Mouse (Mus musculus): ENCODE measurements around the gene Glp2r. TPM values are rescaled to one million over a fixed set of nuclear protein-coding genes. Genes with fewer than 3 reads are reported as not detected.

Glp2r gene
- polyA plus RNA-seq (2015; fragmentation: Nextera tagmentation; extraction: Ambion mirVana): 1.1 and 1.6 TPM in 2 replicates

DNA sequence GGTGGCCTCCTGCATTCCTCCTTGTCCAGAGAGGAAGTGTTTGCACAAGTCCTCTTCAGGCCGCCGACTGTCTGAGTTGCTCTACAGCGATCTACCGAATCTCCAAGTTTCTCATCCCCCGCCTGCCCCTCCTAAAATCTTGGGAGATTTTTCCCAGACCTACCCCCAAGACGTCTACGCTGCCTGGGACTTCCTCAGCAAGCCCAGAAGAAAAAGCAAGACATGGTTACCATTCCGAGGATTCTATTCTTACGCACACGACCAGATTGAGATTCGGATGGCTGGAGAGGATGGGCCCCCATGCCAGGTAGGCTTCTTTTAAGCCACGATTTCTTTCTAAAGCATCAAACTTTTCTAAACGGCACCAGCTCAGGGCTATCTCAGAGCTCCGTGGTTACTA is at the start of gene Glp2r:
Gene Glp2r, minus strand, starts transcription at position 101 of the 400 bp plus-strand sequence.
- no peak within 1 kb of the TSS for H3K4me2 ChIP-seq
- H3K9me3 ChIP-seq: no peaks in the 10 kb centered on the region
- WGBS: 61% methylated on average over 14 of the region's 14 CpGs
- H3K4me3 ChIP-seq (replicated peaks): no peak within 1 kb of the TSS
- no peaks in the 10 kb centered on the region for H3K4me1 ChIP-seq
- H3K9ac ChIP-seq: no peak within 1 kb of the TSS
- no peaks in the 10 kb centered on the region; the same call in 1 of the 2 replicates for H3K27me3 ChIP-seq (replicated peaks)
- no peaks in the 10 kb centered on the region for H3K36me3 ChIP-seq
- ATAC-seq (ENCODE audit: insufficient read depth, low FRiP score, low read depth): no peak
- H3K27ac ChIP-seq: no peak within 1 kb of the TSS

- no peaks in the 10 kb centered on the region for H3K4me1 ChIP-seq
- H3K27ac ChIP-seq: no peak overlapping the region
- no peak overlapping the region for H3K9ac ChIP-seq
- WGBS: 26% methylated on average over 4 of the region's 4 CpGs
- no peak for ATAC-seq (ENCODE audit: insufficient read depth, low FRiP score, low read depth)
- H3K4me2 ChIP-seq: no peak overlapping the region
- no peaks in the 10 kb centered on the region for H3K36me3 ChIP-seq
- no peaks in the 10 kb centered on the region for H3K9me3 ChIP-seq
- no peak overlapping the region for H3K4me3 ChIP-seq (replicated peaks)
- H3K27me3 ChIP-seq (replicated peaks): no peaks in the 10 kb centered on the region
Measured at GRCm38 (mm10) chr11:67820221-67820620, 49.3 kb upstream of the Glp2r start.

DNA sequence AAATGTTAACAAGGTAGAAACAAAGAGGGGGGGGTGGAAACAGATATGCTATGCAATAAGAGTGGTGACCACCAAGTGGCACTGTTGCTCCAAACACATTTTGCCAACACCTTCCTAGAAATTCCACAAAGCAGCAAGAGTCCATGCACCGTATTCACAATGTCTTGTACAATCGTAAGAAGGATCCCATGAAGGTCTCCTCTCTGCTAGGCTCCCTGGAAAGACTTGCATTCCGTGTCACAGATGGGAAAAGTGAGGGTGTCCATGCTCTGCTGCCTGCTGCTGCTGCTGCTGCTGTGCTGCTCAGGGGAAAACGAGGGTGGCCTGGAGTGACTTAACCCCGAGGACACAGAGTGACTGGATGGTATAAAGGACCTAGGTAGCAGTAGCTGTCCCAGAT is 48.7 kb upstream of the Glp2r start:
- 11% methylated on average over 5 of the region's 5 CpGs for WGBS
- no peaks in the 10 kb centered on the region for H3K27me3 ChIP-seq (replicated peaks)
- peak overlapping the region; percentile 34; the same call in 1 of the 2 replicates for H3K4me2 ChIP-seq
- no peaks in the 10 kb centered on the region for H3K36me3 ChIP-seq
- no peak overlapping the region for H3K9ac ChIP-seq
- H3K9me3 ChIP-seq: no peaks in the 10 kb centered on the region
- H3K27ac ChIP-seq: no peak overlapping the region
- H3K4me1 ChIP-seq: no peaks in the 10 kb centered on the region
- H3K4me3 ChIP-seq (replicated peaks): no peak overlapping the region; the same call in 1 of the 2 replicates
- ATAC-seq (ENCODE audit: insufficient read depth, low FRiP score, low read depth): no peak

DNA sequence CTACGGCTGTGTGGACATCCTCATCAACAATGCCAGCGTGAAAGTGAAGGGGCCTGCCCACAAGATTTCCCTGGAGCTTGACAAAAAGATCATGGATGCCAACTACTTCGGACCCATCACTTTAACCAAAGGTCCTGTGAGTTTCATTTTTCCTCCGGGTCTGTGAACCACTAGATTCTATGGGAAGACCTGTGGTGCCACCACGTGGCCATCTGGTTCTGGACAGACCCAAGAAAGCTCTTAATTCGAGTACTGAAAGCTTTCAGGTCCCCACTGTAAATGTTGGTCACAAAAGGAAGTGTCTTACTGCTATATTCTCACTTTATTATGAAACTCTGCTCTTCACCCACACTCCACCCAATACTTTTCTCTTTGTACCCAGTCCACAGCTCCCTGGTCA is 40.6 kb upstream of the Glp2r start:
- Histone ChIP-seq H3K27ac (no peak overlapping the region), H3K4me1 (no peaks in the 10 kb centered on the region), H3K36me3 (no peaks in the 10 kb centered on the region), H3K27me3 (replicated peaks) (no peaks in the 10 kb centered on the region), H3K4me3 (replicated peaks) (no peak overlapping the region), H3K4me2 (no peak overlapping the region), H3K9me3 (no peaks in the 10 kb centered on the region), H3K9ac (no peak overlapping the region)
- WGBS: 74% methylated on average over 6 of the region's 6 CpGs
- ATAC-seq (ENCODE audit: insufficient read depth, low FRiP score, low read depth): no peak

- 77% methylated on average over 5 of the region's 5 CpGs for WGBS
- Histone ChIP-seq H3K4me2 (no peak overlapping the region), H3K27ac (no peak overlapping the region), H3K36me3 (no peaks in the 10 kb centered on the region), H3K27me3 (replicated peaks) (no peaks in the 10 kb centered on the region), H3K9me3 (no peaks in the 10 kb centered on the region), H3K4me1 (no peaks in the 10 kb centered on the region), H3K9ac (no peak overlapping the region), H3K4me3 (replicated peaks) (no peak overlapping the region)
- no peak for ATAC-seq (ENCODE audit: insufficient read depth, low FRiP score, low read depth)
Measured at GRCm38 (mm10) chr11:67808051-67808450, 37.1 kb upstream of the Glp2r start.

DNA sequence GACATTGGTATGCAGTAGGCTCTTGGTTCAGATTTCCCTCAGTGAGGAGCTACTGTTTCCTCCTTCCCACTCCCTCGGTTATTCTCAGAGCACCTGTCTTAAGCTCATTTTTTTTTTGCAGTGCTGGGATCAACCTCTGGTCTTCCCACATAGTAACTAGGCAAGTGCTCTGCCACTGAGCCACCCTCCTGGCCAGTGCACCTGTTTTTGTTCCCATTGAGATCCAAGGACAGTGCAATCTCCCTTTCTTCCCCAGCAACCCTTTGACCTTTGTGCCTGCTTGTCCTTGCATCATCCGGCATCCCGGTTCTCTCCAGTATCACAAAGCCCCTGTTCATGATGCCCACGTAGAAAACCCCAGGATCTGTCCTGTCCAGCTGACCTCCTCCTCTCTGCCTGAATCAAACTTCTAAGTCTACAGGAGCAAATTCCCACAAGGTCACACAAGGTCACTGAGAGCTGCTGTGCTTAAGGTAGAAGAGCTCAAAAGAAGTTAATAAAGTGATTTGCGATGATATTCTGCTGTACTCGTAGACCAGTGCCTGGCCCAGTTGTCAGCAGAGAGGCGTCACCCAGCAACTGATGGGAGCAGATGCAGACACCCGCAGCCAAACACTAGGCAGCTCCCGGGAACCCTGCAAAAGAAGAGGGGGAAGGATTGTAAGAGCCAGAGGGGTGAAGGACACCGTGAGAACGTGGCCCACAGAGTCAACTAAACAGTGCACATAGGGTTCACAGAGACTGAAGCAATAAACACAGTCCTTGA is 36.1 kb upstream of the Glp2r start:
- Histone ChIP-seq H3K9ac (no peak overlapping the region), H3K36me3 (no peaks in the 10 kb centered on the region), H3K27ac (no peak overlapping the region), H3K4me1 (no peaks in the 10 kb centered on the region), H3K27me3 (replicated peaks) (no peaks in the 10 kb centered on the region), H3K4me2 (no peak overlapping the region), H3K4me3 (replicated peaks) (no peak overlapping the region), H3K9me3 (no peaks in the 10 kb centered on the region)
- no peak for ATAC-seq (ENCODE audit: insufficient read depth, low FRiP score, low read depth)
- WGBS: 77% methylated on average over 11 of the region's 11 CpGs

DNA sequence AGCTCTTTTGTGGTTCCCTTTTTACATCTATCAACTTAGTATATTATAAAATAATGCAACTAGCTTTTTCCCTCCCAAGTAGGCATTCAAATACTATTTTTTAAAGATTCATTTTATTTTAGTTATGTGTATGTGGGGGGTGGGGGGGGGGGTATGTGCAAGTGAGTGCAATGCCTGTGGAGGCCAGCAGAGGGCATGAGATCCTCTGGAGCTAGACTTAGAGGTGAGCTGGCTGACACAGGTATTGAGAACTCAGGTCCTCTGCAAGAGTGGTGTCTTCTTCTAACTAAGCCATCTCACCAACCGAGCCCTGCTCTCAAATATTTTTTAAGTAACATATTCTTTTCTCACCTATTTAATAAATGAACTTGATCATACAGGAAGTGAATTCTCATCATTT is 34.6 kb upstream of the Glp2r start:
- Histone ChIP-seq H3K9ac (no peak overlapping the region), H3K27me3 (replicated peaks) (no peaks in the 10 kb centered on the region), H3K27ac (no peak overlapping the region), H3K4me3 (replicated peaks) (no peak overlapping the region), H3K36me3 (no peaks in the 10 kb centered on the region), H3K9me3 (no peaks in the 10 kb centered on the region), H3K4me2 (no peak overlapping the region), H3K4me1 (no peaks in the 10 kb centered on the region)
- ATAC-seq (ENCODE audit: insufficient read depth, low FRiP score, low read depth): no peak
- 97% methylated on average over 1 of the region's 1 CpGs for WGBS

DNA sequence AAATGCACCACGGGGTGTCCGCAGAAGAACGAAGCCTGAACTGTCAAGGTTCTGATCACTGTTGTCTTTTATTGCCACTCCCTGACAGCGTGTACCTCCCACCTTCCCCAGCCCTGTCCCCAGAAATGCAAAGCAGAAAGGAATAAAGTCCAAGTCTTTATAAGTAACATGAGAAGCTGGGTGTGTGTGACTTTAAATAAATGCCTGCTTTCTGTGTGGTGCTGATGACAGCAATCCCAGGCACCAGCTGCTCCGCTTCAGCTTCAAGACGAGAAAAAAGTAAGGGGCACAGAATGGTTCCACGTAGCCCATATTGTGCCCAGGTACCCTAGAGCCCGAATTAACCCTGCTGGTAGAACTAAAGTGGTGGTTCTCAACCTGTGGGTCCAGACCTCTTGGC is 30.2 kb upstream of the Glp2r start:
- H3K9ac ChIP-seq: no peak overlapping the region
- no peak for ATAC-seq (ENCODE audit: insufficient read depth, low FRiP score, low read depth)

GRCm38 (mm10) chr11:67800130-67800723 is 29.3 kb upstream of the Glp2r start:
- H3K27ac ChIP-seq: no peak overlapping the region
- H3K9me3 ChIP-seq: no peaks in the 10 kb centered on the region
- no peak for ATAC-seq (ENCODE audit: insufficient read depth, low FRiP score, low read depth)
- H3K9ac ChIP-seq: no peak overlapping the region
- H3K36me3 ChIP-seq: no peaks in the 10 kb centered on the region
- no peak overlapping the region for H3K4me3 ChIP-seq (replicated peaks)
- H3K4me2 ChIP-seq: no peak overlapping the region
- H3K27me3 ChIP-seq (replicated peaks): no peaks in the 10 kb centered on the region
- H3K4me1 ChIP-seq: no peaks in the 10 kb centered on the region

More for the DNA sequence above, 30.2 kb upstream of the Glp2r start:
- no peaks in the 10 kb centered on the region for H3K4me1 ChIP-seq
- no peak overlapping the region for H3K4me2 ChIP-seq
- H3K27ac ChIP-seq: no peak overlapping the region
- H3K27me3 ChIP-seq (replicated peaks): no peaks in the 10 kb centered on the region
- no peak overlapping the region for H3K4me3 ChIP-seq (replicated peaks)
- no peaks in the 10 kb centered on the region for H3K36me3 ChIP-seq
- H3K9me3 ChIP-seq: no peaks in the 10 kb centered on the region
- WGBS: 55% methylated on average over 8 of the region's 8 CpGs

DNA sequence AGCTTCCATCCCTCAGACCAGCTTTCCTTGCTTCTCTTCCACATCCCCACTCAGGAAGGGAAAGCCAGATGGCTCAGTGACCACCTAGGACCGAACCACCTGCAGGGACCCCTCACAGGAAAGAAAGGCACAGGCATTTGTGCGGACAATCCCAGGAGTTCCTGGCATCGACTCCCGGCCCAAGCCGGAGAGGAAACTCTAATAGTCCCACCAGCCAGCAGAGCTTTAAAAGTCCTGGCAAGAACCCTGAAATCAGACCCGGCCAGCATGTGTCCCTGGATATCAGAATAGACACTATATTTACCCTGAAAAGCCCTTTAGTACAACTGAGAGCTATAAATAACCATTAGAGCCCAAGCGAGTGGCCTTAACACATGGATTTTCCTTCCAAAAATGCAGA is 27.0 kb upstream of the Glp2r start, which contains the start of gene Dhrs7c:
Gene Dhrs7c, plus strand, starts transcription at position 257 of the 400 bp plus-strand sequence.
- H3K9ac ChIP-seq: no peak within 1 kb of the TSS
- no peak within 1 kb of the TSS for H3K4me3 ChIP-seq (replicated peaks)
- H3K27ac ChIP-seq: no peak within 1 kb of the TSS
- ATAC-seq (ENCODE audit: insufficient read depth, low FRiP score, low read depth): no peak
- no peaks in the 10 kb centered on the region for H3K4me1 ChIP-seq
- H3K27me3 ChIP-seq (replicated peaks): no peaks in the 10 kb centered on the region
- H3K9me3 ChIP-seq: no peaks in the 10 kb centered on the region
- 71% methylated on average over 7 of the region's 7 CpGs for WGBS
- no peak within 1 kb of the TSS for H3K4me2 ChIP-seq
- H3K36me3 ChIP-seq: no peaks in the 10 kb centered on the region

DNA sequence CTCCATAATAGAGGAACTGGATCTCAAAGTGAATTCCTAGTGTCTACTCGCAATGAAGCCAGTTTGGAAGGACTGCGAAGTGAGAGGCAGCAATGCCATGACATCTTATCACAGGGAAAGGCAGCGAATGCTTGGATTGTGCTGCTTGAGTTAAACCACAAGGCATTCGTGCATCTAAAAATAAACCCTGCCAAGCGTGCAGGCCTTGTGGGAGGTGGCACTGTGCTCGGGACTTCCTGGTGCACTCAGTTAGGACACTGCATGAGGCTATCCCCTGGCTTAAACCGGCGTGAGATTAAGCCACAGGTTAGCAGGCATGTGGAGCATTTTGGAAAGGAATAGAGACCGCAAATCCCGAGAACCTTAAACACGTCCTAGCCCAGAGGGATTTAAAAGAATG is 19.2 kb upstream of the Glp2r start:
- no peak overlapping the region for H3K4me3 ChIP-seq (replicated peaks)
- H3K9ac ChIP-seq: no peak overlapping the region
- no peaks in the 10 kb centered on the region for H3K4me1 ChIP-seq
- no peaks in the 10 kb centered on the region for H3K36me3 ChIP-seq
- 73% methylated on average over 11 of the region's 11 CpGs for WGBS
- H3K9me3 ChIP-seq: no peaks in the 10 kb centered on the region
- no peak overlapping the region for H3K4me2 ChIP-seq
- no peaks in the 10 kb centered on the region for H3K27me3 ChIP-seq (replicated peaks)
- ATAC-seq (ENCODE audit: insufficient read depth, low FRiP score, low read depth): no peak
- no peak overlapping the region for H3K27ac ChIP-seq

DNA sequence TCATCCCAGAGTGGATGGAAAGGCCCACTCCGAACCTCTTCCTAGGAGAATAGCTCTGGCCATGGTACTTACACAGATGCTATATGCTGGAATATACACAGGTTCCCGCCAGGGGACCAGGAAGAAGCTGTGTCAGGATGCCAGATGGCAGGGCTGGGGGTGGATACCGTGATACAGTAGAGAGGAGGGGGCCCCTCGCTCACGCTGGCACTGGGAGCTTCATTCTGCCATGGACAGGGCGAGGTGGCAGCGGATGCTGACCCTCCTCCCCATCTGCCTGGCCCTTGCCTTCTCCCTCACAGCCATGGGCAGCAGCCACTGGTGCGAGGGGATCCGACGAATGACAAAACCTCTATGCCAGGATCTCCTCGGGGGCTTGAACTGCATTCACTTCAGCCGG is 3.4 kb upstream of the Glp2r start, which contains the start of gene Gsg1l2:
Gene Gsg1l2, plus strand, starts transcription at position 230 of the 400 bp plus-strand sequence.
- no peak within 1 kb of the TSS for H3K9ac ChIP-seq
- no peaks in the 10 kb centered on the region for H3K9me3 ChIP-seq
- no peak within 1 kb of the TSS for H3K4me3 ChIP-seq (replicated peaks)
- H3K4me1 ChIP-seq: no peaks in the 10 kb centered on the region
- no peak for ATAC-seq (ENCODE audit: insufficient read depth, low FRiP score, low read depth)
- no peak within 1 kb of the TSS for H3K27ac ChIP-seq
- no peak within 1 kb of the TSS for H3K4me2 ChIP-seq
- 81% methylated on average over 12 of the region's 12 CpGs for WGBS
- no peaks in the 10 kb centered on the region; the same call in 1 of the 2 replicates for H3K27me3 ChIP-seq (replicated peaks)
- no peaks in the 10 kb centered on the region for H3K36me3 ChIP-seq
